Mouse (Mus musculus) thymus, adult 2 months (tissue): ENCODE results near the gene Tacc2. TPM values are rescaled to one million over a fixed set of nuclear protein-coding genes. Genes with fewer than 3 reads are reported as not detected.

Experiments
- DNase-seq: peaks from one replicate; pipeline ENCODE4 v3.0.0; 2021
- H3K27ac ChIP-seq: fragments of 200-500 bp; 2 replicates; pipeline ENCODE4 v1.5.1; 2012; ENCODE audit warnings: low read length, control low read depth; ENCODE audit not compliant: control insufficient read depth, insufficient read depth
- H3K27me3 ChIP-seq: fragments of 200-500 bp; 2 replicates; pipeline ENCODE4 v1.6.1; 2012; ENCODE audit warnings: mild to moderate bottlenecking, low read length, moderate library complexity, mixed read lengths; ENCODE audit not compliant: control insufficient read depth, insufficient read depth
- H3K36me3 ChIP-seq: fragments of 200-500 bp; 2 replicates; pipeline ENCODE4 v1.6.1; 2012; ENCODE audit warnings: mild to moderate bottlenecking, low read length, moderate library complexity; ENCODE audit not compliant: control insufficient read depth, insufficient read depth
- H3K4me1 ChIP-seq: fragments of 200-500 bp; replicated peaks from 2 replicates; pipeline ENCODE4 v1.6.1; 2012; ENCODE audit warnings: low read length; ENCODE audit not compliant: control insufficient read depth, insufficient read depth
- H3K4me3 ChIP-seq: fragments of 200-500 bp; 2 replicates; pipeline ENCODE4 v1.5.1; 2012; ENCODE audit warnings: mild to moderate bottlenecking, low read length, control low read depth, moderate library complexity; ENCODE audit not compliant: control insufficient read depth, insufficient read depth
- CTCF ChIP-seq: fragments of 200-500 bp; IDR thresholded peaks from 2 replicates; pipeline ENCODE4 v1.5.1; 2012; ENCODE audit warnings: mild to moderate bottlenecking, control low read depth, low read length, moderate library complexity, borderline replicate concordance; ENCODE audit not compliant: control insufficient read depth, poor library complexity, insufficient read depth; ENCODE audit errors: extremely low read depth
- POLR2A ChIP-seq: fragments of 200-500 bp; IDR thresholded peaks from 2 replicates; pipeline ENCODE4 v1.6.1; 2012; ENCODE audit warnings: mild to moderate bottlenecking, low read length, control low read depth, moderate library complexity; ENCODE audit not compliant: control insufficient read depth, poor library complexity, insufficient read depth; ENCODE audit errors: extremely low read depth
- WGBS: fragments of 180-500 bp; shearing (Covaris S2); methylation state at CpG from one replicate; pipeline ENCODE4 v1.1.7; 2018; 5-methylcytosine and 5-hydroxymethylcytosine counted together
- polyA plus RNA-seq: library from polyadenylated mRNA; depleted of rRNA; stranded (reverse); fragments of >200 nt; gene quantifications from 2 replicates; pipeline ENCODE4 v1.2.3, GENCODE M21; 2012

Gene Tacc2
- polyA plus RNA-seq, 1 experiment: 41.1 TPM

GRCm38 (mm10) chr7:130726724-130727422 lies 149.6 kb downstream of the Tacc2 start:
- H3K36me3 ChIP-seq: no peaks in the 10 kb centered on the region
- TF ChIP-seq POLR2A (no peak), CTCF (no peak)
- no peak overlapping the region for H3K4me3 ChIP-seq
- no peak overlapping the region for H3K27ac ChIP-seq
- no peak for DNase-seq
- H3K4me1 ChIP-seq: peaks cover 11% of the 10 kb centered on the region
- H3K27me3 ChIP-seq: no peaks in the 10 kb centered on the region
- WGBS: 57% methylated on average over 8 of the region's 8 CpGs

- no peaks in the 10 kb centered on the region for H3K27me3 ChIP-seq
- no peaks in the 10 kb centered on the region for H3K36me3 ChIP-seq
- no peak for DNase-seq
- 90% methylated on average over 4 of the region's 4 CpGs for WGBS
- no peak for TF ChIP-seq CTCF
- no peak for TF ChIP-seq POLR2A
- H3K4me1 ChIP-seq: peaks cover 11% of the 10 kb centered on the region
- H3K4me3 ChIP-seq: no peak overlapping the region
- no peak overlapping the region for H3K27ac ChIP-seq
These were observed 150.3 kb downstream of the Tacc2 start for GRCm38 (mm10) chr7:130727560-130727959.

GRCm38 (mm10) chr7:130731792-130732191 lies 154.6 kb downstream of the Tacc2 start:
- Histone ChIP-seq H3K27ac (no peak overlapping the region), H3K4me3 (no peak overlapping the region), H3K4me1 (peaks cover 4% of the 10 kb centered on the region), H3K36me3 (no peaks in the 10 kb centered on the region), H3K27me3 (no peaks in the 10 kb centered on the region)
- WGBS: 97% methylated on average over 7 of the region's 7 CpGs
- DNase-seq: no peak
- TF ChIP-seq CTCF (no peak), POLR2A (no peak)

- Histone ChIP-seq H3K27ac (no peak overlapping the region), H3K4me1 (no peaks in the 10 kb centered on the region), H3K36me3 (no peaks in the 10 kb centered on the region), H3K4me3 (no peak overlapping the region), H3K27me3 (no peaks in the 10 kb centered on the region)
- no peak for DNase-seq
- TF ChIP-seq CTCF (no peak), POLR2A (no peak)
- 79% methylated on average over 6 of the region's 6 CpGs for WGBS
These were observed 155.7 kb downstream of the Tacc2 start for GRCm38 (mm10) chr7:130732908-130733307.

GRCm38 (mm10) chr7:130733423-130733822 lies 156.2 kb downstream of the Tacc2 start:
- no peaks in the 10 kb centered on the region for H3K27me3 ChIP-seq
- no peaks in the 10 kb centered on the region for H3K36me3 ChIP-seq
- H3K27ac ChIP-seq: no peak overlapping the region
- DNase-seq: no peak
- no peak overlapping the region for H3K4me3 ChIP-seq
- TF ChIP-seq POLR2A (no peak), CTCF (no peak)
- H3K4me1 ChIP-seq: no peaks in the 10 kb centered on the region
- WGBS: 92% methylated on average over 8 of the region's 8 CpGs

GRCm38 (mm10) chr7:130734195-130734787 lies 157.1 kb downstream of the Tacc2 start:
- H3K36me3 ChIP-seq: no peaks in the 10 kb centered on the region
- no peak overlapping the region for H3K4me3 ChIP-seq
- WGBS: 99% methylated on average over 2 of the region's 2 CpGs
- H3K27me3 ChIP-seq: no peaks in the 10 kb centered on the region
- no peaks in the 10 kb centered on the region for H3K4me1 ChIP-seq
- H3K27ac ChIP-seq: no peak overlapping the region
- TF ChIP-seq POLR2A (no peak), CTCF (no peak)
- DNase-seq: no peak
